Mouse (Mus musculus) layer of hippocampus, adult 11-12 months (tissue): ENCODE data around the gene Ntrk3.

Experiments
- DNase-seq: peaks from one replicate; pipeline ENCODE4 v3.0.0; 2022; ENCODE audit warnings: low spot score

Ntrk3 gene

GRCm38 (mm10) chr7:78623686-78624085, 114.1 kb downstream of the Ntrk3 start:
- no peak for DNase-seq

DNA sequence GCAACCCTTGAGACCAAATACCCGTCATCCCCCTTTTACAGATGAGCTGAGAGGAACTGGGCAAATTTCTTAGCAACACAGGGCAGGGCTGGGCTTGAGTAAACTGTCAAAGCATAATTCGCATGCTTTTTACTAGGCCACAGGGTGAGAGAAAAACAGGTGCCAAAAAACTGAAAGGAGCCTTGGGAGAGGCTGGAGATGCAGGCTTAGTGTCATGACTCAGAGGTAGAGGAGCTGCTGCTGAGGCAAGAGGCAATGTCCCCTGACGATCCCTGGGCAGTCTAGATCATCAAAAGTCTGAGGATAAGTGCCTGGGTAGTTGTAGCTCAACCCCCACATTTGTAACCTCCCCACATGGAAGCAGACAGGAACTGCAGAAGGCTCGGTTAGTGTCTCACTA, 116.7 kb downstream of the Ntrk3 start:
- DNase-seq, result no peak

DNA sequence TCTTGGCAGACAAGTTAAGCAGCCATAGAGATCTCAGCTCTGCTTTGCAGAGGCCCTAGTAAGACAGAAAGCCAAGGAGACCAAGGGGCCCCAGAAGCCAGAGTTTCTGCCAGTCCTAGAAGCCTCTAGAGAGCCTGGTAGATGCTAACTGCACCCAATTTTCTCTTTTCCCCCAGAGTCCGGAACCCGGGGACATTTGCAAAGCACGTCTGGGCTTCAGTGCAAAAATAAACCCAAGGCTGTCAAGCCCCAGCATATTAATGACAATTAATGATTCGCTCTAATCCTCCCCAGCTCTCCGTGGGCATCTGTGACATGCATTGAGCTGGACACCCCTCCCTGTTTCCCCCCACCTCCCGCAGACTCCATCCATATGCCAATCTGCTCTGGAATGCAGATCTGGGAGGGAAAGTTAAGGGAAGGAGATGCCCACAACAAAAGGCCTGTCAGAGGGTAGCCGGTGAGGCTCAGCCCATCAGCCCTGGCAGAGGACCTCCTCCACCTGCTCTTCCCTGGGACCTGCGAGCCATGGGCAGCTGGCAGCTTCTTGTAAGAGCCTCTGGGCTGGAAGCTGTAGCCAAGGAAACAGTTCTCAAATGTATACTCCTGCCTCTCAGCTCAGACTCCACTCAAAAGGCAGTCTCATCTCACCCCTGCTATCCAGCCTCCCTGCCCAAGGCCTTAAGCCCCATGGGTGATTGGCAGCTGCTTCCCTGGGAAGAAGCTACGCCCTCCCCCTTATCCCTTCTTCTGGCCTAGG, 117.8 kb downstream of the Ntrk3 start:
- DNase-seq, result no peak

GRCm38 (mm10) chr7:78605538-78606130, 132.2 kb downstream of the Ntrk3 start:
- DNase-seq, result no peak

GRCm38 (mm10) chr7:78603922-78604321, 133.9 kb downstream of the Ntrk3 start:
- DNase-seq, result no peak

DNA sequence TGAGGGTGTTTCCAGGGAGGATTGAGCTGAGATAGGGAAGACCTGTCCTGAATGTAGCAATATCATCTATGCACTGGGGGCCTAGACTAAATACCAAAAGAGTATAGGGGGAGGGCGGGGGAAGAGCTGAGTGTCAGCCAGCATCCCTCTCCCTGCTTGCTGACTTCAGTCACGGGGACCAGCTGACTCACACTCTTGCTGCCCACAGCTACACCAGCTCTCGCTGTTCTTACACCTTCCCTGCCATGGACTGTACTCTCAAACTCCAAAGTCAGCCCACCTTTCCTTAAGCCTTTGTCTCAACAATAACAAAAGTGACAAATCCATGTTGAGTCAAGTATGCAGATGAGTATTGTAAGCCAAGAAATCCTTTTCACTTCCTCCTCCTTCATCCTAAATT, 136.0 kb downstream of the Ntrk3 start:
- no peak for DNase-seq

DNA sequence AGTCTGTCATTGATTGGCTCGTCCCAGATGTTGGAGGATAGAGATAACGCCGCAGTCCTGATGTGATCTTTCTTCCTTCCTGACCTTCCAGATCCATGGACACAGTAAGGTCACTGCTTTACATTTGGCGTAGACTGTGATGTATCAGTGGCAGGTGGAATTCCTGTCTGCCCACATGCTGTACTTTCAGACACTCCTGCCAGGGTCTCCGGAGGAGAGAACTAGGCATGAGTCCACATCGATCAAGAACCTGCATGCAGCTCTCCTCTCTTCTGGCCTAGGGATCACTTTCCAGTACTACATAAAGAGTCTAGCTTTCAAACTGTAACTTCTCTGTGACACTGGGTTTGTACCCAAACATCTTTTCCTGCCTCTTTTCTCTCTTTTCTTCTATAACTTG, 136.9 kb downstream of the Ntrk3 start:
- no peak for DNase-seq

DNA sequence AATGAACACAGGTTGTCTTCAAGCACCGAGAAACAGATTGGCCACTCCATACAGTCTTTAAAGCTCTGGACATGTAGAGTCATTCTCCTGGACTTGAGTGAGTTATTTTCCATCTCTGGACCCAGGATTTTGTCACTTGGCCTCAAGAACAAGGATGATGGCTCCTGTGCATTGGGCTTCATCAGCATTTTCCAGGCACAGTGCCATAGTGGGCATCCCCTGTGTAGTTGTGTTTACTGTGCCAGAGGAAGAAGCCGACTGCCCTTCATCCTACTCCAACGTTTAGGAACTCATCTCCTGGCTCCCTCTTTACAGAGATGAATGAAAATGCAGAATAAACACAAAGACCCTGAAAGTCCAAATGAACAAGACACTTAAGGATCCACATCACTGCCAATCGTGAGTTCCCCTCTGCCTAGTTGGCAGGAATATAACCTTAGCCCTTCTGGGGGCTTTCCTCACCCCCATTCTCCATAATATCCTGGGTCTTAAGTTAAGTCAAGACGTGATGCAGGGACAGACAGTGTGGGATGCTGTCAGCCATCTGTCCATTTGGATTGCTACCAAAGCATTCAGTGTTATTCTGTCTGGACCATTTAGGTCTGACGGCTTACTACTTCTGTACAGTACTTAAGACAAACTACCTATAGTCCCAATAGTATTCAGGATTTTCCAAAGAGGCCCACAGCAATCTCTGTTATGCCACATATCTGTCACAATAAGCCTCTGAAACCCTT, 137.7 kb downstream of the Ntrk3 start:
- no peak for DNase-seq

GRCm38 (mm10) chr7:78598147-78598546, 139.7 kb downstream of the Ntrk3 start:
- DNase-seq, result no peak

DNA sequence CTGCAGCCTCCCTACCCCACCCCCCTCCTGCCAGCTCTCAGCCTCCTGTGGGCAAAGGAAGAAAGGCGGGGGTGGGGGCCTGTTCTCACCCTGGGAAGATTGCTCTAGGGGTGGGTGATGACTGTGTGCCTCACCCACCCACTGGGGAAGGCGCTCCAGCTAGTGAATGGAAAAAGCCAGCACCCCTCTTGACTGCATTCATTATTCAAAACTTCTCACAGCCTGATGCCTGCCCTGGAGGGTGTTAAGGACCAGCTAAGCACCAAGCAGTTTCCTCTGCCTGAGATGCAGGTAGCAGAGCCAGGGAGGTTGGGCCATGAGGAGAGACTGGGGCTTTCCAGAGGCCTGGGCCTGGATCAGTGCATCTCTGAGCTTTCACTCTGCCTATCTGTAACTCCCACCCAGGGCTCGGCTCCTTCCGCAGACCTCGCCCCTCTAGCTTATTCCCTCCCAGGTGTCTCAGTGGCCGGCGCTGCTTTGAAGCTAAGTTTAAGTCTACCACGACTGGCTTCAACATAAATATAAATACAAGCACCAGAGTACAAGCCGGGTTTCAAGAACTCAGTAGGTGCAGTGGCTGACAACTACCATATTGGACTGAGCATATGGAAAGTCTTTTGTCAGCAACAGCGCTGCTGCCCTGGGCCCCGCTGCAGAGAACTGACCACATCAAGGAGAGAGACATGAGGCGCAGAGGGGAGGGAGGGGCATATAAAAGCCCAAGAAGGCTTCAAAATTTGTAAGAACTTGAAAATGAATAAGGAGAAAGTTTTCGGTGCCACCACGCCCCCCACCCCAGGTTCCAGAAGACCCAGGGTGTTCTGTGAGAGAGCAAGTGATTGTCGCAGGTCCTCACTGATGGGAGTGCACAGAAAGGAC, 140.3 kb downstream of the Ntrk3 start:
- DNase-seq, result no peak

- no peak for DNase-seq
These were observed 141.3 kb downstream of the Ntrk3 start for GRCm38 (mm10) chr7:78596556-78596955.

GRCm38 (mm10) chr7:78595895-78596294, 141.9 kb downstream of the Ntrk3 start:
- peak; percentile 61 for DNase-seq

DNA sequence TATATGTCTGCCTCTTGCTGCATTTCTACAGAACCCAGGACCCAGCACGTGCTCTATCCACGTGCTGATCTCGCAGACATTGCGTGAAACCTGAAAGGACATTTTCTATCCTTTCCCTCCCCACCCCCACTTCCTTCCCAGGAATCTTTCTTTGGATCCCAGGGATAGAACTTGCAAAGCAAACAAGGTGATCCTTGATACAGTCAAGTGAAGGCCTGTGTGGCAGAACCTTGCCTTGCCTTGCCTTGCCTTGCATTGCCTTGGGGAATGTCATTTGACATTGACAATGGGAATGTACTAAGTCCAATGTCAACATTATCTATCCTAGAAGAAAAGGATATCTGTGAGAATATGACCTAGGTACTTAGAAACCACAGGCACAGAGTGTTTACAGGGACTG, 144.9 kb downstream of the Ntrk3 start:
- DNase-seq, result no peak

- DNase-seq, result no peak
These were observed 145.6 kb downstream of the Ntrk3 start for GRCm38 (mm10) chr7:78592172-78592571.

DNA sequence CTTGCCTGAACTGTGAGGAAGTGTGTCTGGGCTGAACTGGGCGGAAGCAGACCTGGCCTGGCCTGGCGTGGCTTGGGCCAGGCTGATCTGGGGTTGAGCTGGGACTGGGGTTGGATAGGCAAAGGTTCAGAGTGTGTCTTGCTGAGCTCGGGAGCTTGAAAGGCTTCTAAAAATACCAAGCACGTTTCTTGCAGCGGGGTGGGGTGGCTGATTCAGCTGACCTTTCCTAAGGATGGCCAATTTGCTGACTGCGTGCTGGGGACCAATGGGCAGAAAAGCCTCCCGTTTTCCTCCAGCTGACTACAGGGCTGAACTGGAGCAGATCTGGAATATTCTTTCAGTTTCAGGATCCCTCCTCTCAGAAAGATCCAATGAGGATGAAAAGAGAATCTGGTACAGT, 148.0 kb downstream of the Ntrk3 start:
- DNase-seq, result no peak

DNA sequence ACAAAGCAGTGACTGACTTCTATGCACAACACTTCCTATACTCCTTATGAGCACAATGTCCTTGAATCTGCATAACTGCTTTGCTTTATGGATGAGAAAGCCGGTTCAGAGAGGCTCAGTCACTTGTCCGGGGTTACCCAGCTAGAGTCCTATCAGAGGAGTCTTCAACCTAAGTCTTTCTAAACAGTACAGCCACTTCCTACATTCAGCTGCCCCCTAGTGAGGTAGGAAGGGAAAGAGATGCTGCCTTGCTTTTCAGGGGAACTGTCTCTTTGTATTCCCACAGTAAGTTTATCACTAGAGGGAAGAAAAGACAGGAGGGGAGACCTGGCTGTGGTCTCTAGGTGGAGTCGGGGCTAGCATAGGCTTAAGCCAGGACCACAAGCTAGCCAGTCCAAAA, 151.0 kb downstream of the Ntrk3 start:
- no peak for DNase-seq

DNA sequence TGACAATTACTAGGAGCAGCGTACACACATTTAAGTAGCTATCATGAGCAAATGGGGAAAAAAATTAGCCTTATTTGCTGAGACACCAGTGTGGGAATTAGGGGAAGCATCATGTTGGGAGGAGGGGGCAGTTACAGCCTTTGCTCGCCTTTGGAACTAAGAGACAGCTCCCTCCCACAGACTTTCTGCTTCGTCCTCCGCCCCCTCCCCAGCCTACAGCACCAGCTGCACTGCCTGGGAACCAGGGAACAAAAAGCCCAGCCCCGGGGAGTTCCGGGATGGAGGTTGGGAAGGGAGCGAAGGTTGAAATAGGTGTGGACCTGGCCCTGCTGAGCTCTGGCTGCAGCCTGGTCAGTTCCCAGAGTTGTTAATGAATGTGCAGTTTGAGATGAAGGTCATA, 151.9 kb downstream of the Ntrk3 start:
- DNase-seq, result peak; percentile 63

GRCm38 (mm10) chr7:78584936-78585335, 152.9 kb downstream of the Ntrk3 start:
- DNase-seq, result no peak

DNA sequence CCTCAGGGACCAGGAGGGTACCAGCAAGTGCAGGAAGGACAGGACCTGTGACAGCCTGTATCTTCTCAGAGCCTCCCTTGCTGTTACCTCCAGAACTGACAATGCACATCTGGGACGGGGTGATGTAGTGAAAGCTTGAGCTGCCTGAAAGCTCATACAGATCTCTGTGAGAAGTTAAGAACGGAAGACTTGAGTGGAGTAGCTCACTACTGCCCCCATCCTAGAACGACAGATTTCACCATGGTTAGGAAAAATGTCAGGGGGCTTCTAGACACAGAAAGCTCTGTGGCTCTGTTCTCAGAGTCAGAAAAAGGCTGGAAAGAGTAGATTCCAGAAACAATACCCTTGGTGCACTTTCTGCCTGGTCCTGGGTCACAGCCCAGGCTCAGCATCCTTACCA, 153.3 kb downstream of the Ntrk3 start:
- DNase-seq, result no peak

GRCm38 (mm10) chr7:78583678-78584077, 154.1 kb downstream of the Ntrk3 start:
- no peak for DNase-seq

GRCm38 (mm10) chr7:78581341-78581740, 156.5 kb downstream of the Ntrk3 start:
- DNase-seq, result no peak
